Mouse (Mus musculus) CD4-positive, CD25-positive, alpha-beta regulatory T cell, adult 4 months (primary cell): ENCODE results near the gene Lmntd1. TPM values are rescaled to one million over a fixed set of nuclear protein-coding genes. Genes with fewer than 3 reads are reported as not detected.

ENCODE experiments used
- ATAC-seq: one replicate; pipeline ENCODE4 v1.8.0; 2017
- polyA plus RNA-seq, 2 experiments: library from polyadenylated mRNA; unstranded; fragments of 100-300 nt; shearing (Covaris generic); gene quantifications; one replicate each; pipeline ENCODE4 v1.2.1; 2017

Lmntd1 gene
- polyA plus RNA-seq, 2 experiments from 2014 or later = not detected

GRCm38 (mm10) chr6:145483318-145483674 is 130.8 kb downstream of the Lmntd1 start:
- ATAC-seq = no peak

- ATAC-seq = no peak
These were observed 131.3 kb downstream of the Lmntd1 start for GRCm38 (mm10) chr6:145482656-145483317.

- ATAC-seq = no peak
These were observed 132.2 kb downstream of the Lmntd1 start for GRCm38 (mm10) chr6:145481938-145482337.

- no peak for ATAC-seq
These were observed 135.3 kb downstream of the Lmntd1 start for GRCm38 (mm10) chr6:145478821-145479271.

GRCm38 (mm10) chr6:145477367-145477905 is 136.7 kb downstream of the Lmntd1 start:
- no peak for ATAC-seq

GRCm38 (mm10) chr6:145471638-145472247 is 142.4 kb downstream of the Lmntd1 start:
- no peak for ATAC-seq

- ATAC-seq = no peak
These were observed 144.7 kb downstream of the Lmntd1 start for GRCm38 (mm10) chr6:145469260-145469943.

GRCm38 (mm10) chr6:145464027-145464426 is 150.1 kb downstream of the Lmntd1 start:
- ATAC-seq = no peak

- ATAC-seq = no peak
These were observed 151.4 kb downstream of the Lmntd1 start for GRCm38 (mm10) chr6:145462677-145463245.

- no peak for ATAC-seq
These were observed 157.1 kb downstream of the Lmntd1 start for GRCm38 (mm10) chr6:145457066-145457465.

- ATAC-seq = no peak
These were observed 163.3 kb downstream of the Lmntd1 start for GRCm38 (mm10) chr6:145450628-145451403.

- no peak for ATAC-seq
These were observed 165.8 kb downstream of the Lmntd1 start for GRCm38 (mm10) chr6:145448361-145448760.

GRCm38 (mm10) chr6:145445811-145446500 is 168.2 kb downstream of the Lmntd1 start:
- no peak for ATAC-seq

- ATAC-seq = no peak
These were observed 168.7 kb downstream of the Lmntd1 start for GRCm38 (mm10) chr6:145445380-145445779.

- ATAC-seq = no peak
These were observed 171.3 kb downstream of the Lmntd1 start for GRCm38 (mm10) chr6:145442786-145443185.

GRCm38 (mm10) chr6:145441416-145442110 is 172.6 kb downstream of the Lmntd1 start:
- no peak for ATAC-seq

GRCm38 (mm10) chr6:145438851-145439250 is 175.3 kb downstream of the Lmntd1 start:
- no peak for ATAC-seq

GRCm38 (mm10) chr6:145435764-145436163 is 178.4 kb downstream of the Lmntd1 start:
- no peak for ATAC-seq

GRCm38 (mm10) chr6:145435156-145435555 is 179.0 kb downstream of the Lmntd1 start:
- ATAC-seq = no peak

GRCm38 (mm10) chr6:145433897-145434296 is 180.2 kb downstream of the Lmntd1 start:
- ATAC-seq = no peak
